Mouse (Mus musculus) forebrain, embryonic 16.5 days (tissue): ENCODE measurements around the gene Paqr4. TPM values are rescaled to one million over a fixed set of nuclear protein-coding genes. Genes with fewer than 3 reads are reported as not detected.

Experiments used
- ATAC-seq: fragments of 200-750 bp; cut with Nextera tagmentation; 2 replicates; pipeline ENCODE4 v1.8.0; 2017; ENCODE audit warnings: mild to moderate bottlenecking, moderate library complexity
- H3K27ac ChIP-seq: fragments of 300-500 bp; sonication (generic); 2 replicates; pipeline ENCODE4 v1.5.1; 2014; ENCODE audit warnings: low read length, control low read depth
- H3K27me3 ChIP-seq: fragments of 300-500 bp; sonication (generic); replicated peaks from 2 replicates; pipeline ENCODE4 v1.6.1; 2014; ENCODE audit warnings: low read length; ENCODE audit not compliant: control insufficient read depth, insufficient read depth
- H3K36me3 ChIP-seq: fragments of 300-500 bp; sonication (generic); 2 replicates; pipeline ENCODE4 v1.6.1; 2014; ENCODE audit not compliant: control insufficient read depth, insufficient read depth
- H3K4me1 ChIP-seq: fragments of 300-500 bp; sonication (generic); replicated peaks from 2 replicates; pipeline ENCODE4 v1.6.1; 2014; ENCODE audit warnings: low read length; ENCODE audit not compliant: control insufficient read depth, insufficient read depth
- H3K4me2 ChIP-seq: fragments of 300-500 bp; sonication (generic); 2 replicates; pipeline ENCODE4 v1.6.1; 2014; ENCODE audit warnings: mild to moderate bottlenecking, low read length, control low read depth
- H3K4me3 ChIP-seq: fragments of 300-500 bp; sonication (generic); replicated peaks from 2 replicates; pipeline ENCODE4 v1.5.1; 2014; ENCODE audit warnings: mild to moderate bottlenecking, low read length, control low read depth
- H3K9ac ChIP-seq: fragments of 300-500 bp; sonication (generic); replicated peaks from 2 replicates; pipeline ENCODE4 v1.6.1; 2014; ENCODE audit warnings: low read depth, low read length, control low read depth
- H3K9me3 ChIP-seq: fragments of 300-500 bp; sonication (generic); 2 replicates; pipeline ENCODE4 v1.6.1; 2016; ENCODE audit warnings: low read length; ENCODE audit not compliant: control insufficient read depth
- WGBS: fragments of 180-500 bp; shearing (Covaris S2); extraction: QIAGEN DNeasy Blood & Tissue Kit; methylation state at CpG from one replicate; pipeline ENCODE4 v1.1.7; 2014; 5-methylcytosine and 5-hydroxymethylcytosine counted together
- polyA plus RNA-seq: library from polyadenylated mRNA; unstranded; fragments of >200 nt; fragmentation: Nextera tagmentation; extraction: Ambion mirVana; gene quantifications from 2 replicates; pipeline ENCODE4 v1.2.1, GENCODE M21; 2015

Gene Paqr4
- polyA plus RNA-seq, 1 experiment from 2014 or later = 45.6 TPM

GRCm38 (mm10) chr17:23695801-23696200, 44.9 kb downstream of the Paqr4 start:
- no peak overlapping the region for H3K4me2 ChIP-seq
- H3K27ac ChIP-seq = no peak overlapping the region
- no peak overlapping the region for H3K4me3 ChIP-seq
- H3K36me3 ChIP-seq = no peaks in the 10 kb centered on the region
- peaks cover 8% of the 10 kb centered on the region for H3K4me1 ChIP-seq
- H3K9me3 ChIP-seq = no peaks in the 10 kb centered on the region
- no peak overlapping the region for H3K9ac ChIP-seq
- no peak for ATAC-seq
- H3K27me3 ChIP-seq = peaks cover 16% of the 10 kb centered on the region
- WGBS = 8% methylated on average over 3 of the region's 3 CpGs

GRCm38 (mm10) chr17:23694491-23694890, 46.2 kb downstream of the Paqr4 start:
- H3K9me3 ChIP-seq = no peaks in the 10 kb centered on the region
- no peak for ATAC-seq
- peaks cover 14% of the 10 kb centered on the region for H3K27me3 ChIP-seq
- no peak overlapping the region for H3K27ac ChIP-seq
- WGBS = 83% methylated on average over 1 of the region's 1 CpGs
- H3K4me3 ChIP-seq = no peak overlapping the region
- H3K4me2 ChIP-seq = no peak overlapping the region
- peaks cover 4% of the 10 kb centered on the region for H3K4me1 ChIP-seq
- H3K9ac ChIP-seq = no peak overlapping the region
- H3K36me3 ChIP-seq = no peaks in the 10 kb centered on the region

Other genes starting within 250 kb of the Paqr4 start
- 19.0 and 19.1 TPM in 2 replicates for gene Zfp213, start 176.6 kb downstream of the Paqr4 start, polyA plus RNA-seq
- gene Zfp13, start 141.4 kb downstream of the Paqr4 start, polyA plus RNA-seq = 26.2 and 28.5 TPM in 2 replicates
- gene Zscan10, start 140.0 kb downstream of the Paqr4 start, polyA plus RNA-seq = not detected in 2 replicates
- gene Mmp25, start 95.6 kb downstream of the Paqr4 start, polyA plus RNA-seq = 0.97 and 1.2 TPM in 2 replicates
- gene Bicdl2, start 80.4 kb downstream of the Paqr4 start, polyA plus RNA-seq = 0.39 TPM in 1 of 2 replicates, not detected in the other
- gene Hcfc1r1, start 67.3 kb downstream of the Paqr4 start, polyA plus RNA-seq = 92.1 and 99.4 TPM in 2 replicates
- 40.1 and 41.4 TPM in 2 replicates for gene Thoc6, start 67.0 kb downstream of the Paqr4 start, polyA plus RNA-seq
- gene Tnfrsf12a, start 63.4 kb downstream of the Paqr4 start, polyA plus RNA-seq = 2.9 and 4.8 TPM in 2 replicates
- 0.24 and 0.45 TPM in 2 replicates for gene Cldn6, start 61.6 kb downstream of the Paqr4 start, polyA plus RNA-seq
- gene Cldn9, start 56.8 kb downstream of the Paqr4 start, polyA plus RNA-seq = 1.4 TPM in 2 replicates
- not detected in 2 replicates for gene 1520401A03Rik, start 18.1 kb downstream of the Paqr4 start, polyA plus RNA-seq
- gene Pkmyt1, start 14.5 kb downstream of the Paqr4 start, polyA plus RNA-seq = 22.3 and 25.0 TPM in 2 replicates
- 0.41 and 1.0 TPM in 2 replicates for gene Kremen2, start 5.0 kb upstream of the Paqr4 start, polyA plus RNA-seq
- gene Flywch1, start 30.7 kb upstream of the Paqr4 start, polyA plus RNA-seq = 151 and 156 TPM in 2 replicates
- gene Flywch2, start 45.2 kb upstream of the Paqr4 start, polyA plus RNA-seq = 22.9 and 33.2 TPM in 2 replicates
- 435 and 505 TPM in 2 replicates for gene Srrm2, start 49.7 kb upstream of the Paqr4 start, polyA plus RNA-seq
- gene Elob, start 88.3 kb upstream of the Paqr4 start, polyA plus RNA-seq = 1,002 and 1,034 TPM in 2 replicates
- gene Prss33, start 95.2 kb upstream of the Paqr4 start, polyA plus RNA-seq = not detected in 2 replicates
- not detected in 2 replicates for gene Prss32, start 103.0 kb upstream of the Paqr4 start, polyA plus RNA-seq
- gene Prss41, start 103.3 kb upstream of the Paqr4 start, polyA plus RNA-seq = 0.87 and 1.0 TPM in 2 replicates
- not detected in 2 replicates for gene Prss21, start 127.2 kb upstream of the Paqr4 start, polyA plus RNA-seq
- gene Dcpp1, start 140.0 kb upstream of the Paqr4 start, polyA plus RNA-seq = not detected in 2 replicates
- not detected in 2 replicates for gene Dcpp2, start 140.0 kb upstream of the Paqr4 start, polyA plus RNA-seq
- not detected in 2 replicates for gene Dcpp3, start 176.6 kb upstream of the Paqr4 start, polyA plus RNA-seq
- gene Sbp, start 200.8 kb upstream of the Paqr4 start, polyA plus RNA-seq = not detected in 2 replicates
- not detected in 2 replicates for gene Sbpl, start 214.4 kb upstream of the Paqr4 start, polyA plus RNA-seq
- 0.21 and 0.28 TPM in 2 replicates for gene Prss30, start 239.7 kb upstream of the Paqr4 start, polyA plus RNA-seq